Mouse (Mus musculus): ENCODE measurements around the gene Hacd2.

DNA sequence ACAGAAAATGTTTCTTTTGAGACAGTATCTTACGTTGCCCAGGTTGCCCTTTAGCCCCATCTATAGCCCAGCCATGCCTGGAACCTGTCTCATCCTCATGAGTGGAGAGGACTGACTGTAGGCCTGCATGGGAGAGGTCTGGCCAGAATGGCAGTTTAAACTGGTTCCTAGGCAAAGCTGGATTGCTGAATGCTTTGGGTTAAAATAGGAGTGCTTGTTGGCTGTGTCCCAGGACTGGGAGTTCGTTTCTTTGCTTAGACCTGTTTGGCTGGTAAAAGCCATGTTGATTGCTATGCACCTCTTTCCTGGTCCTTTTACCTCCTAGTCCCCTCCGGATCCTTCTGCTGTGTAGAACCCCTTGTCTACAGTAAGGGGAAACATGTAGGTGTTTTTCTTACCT lies 11.0 kb downstream of the Hacd2 start:
- no peak for TF ChIP-seq POLR2A (IDR thresholded peaks at IDR 0.05; ENCODE audit: control insufficient read depth, extremely low read depth, insufficient read depth, low read length, poor library complexity)
- TF ChIP-seq CTCF (IDR thresholded peaks at IDR 0.05; ENCODE audit: borderline replicate concordance, control insufficient read depth, extremely low read depth, insufficient read depth, low read length, poor library complexity) = no peak

Data from thymus, adult 2 months (tissue).